Mouse (Mus musculus) heart, embryonic 15.5 days (tissue): ENCODE measurements around the gene Hoxa6. TPM values are rescaled to one million over a fixed set of nuclear protein-coding genes. Genes with fewer than 3 reads are reported as not detected.
A peak's percentile ranks its signal among the peaks of the same experiment; 100 is the strongest.

Experiments
- ATAC-seq: fragments of 200-750 bp; cut with Nextera tagmentation; replicated peaks from 2 replicates; pipeline ENCODE4 v1.8.0; 2017; ENCODE audit warnings: low read depth, moderate TSS enrichment; ENCODE audit not compliant: insufficient number of reproducible peaks, insufficient read depth, low FRiP score
- H3K27ac ChIP-seq: fragments of 300-500 bp; sonication (generic); 2 replicates; pipeline ENCODE4 v1.5.1; 2015; ENCODE audit warnings: mild to moderate bottlenecking, inconsistent platforms
- H3K27me3 ChIP-seq: fragments of 300-500 bp; sonication (generic); 2 replicates; pipeline ENCODE4 v1.6.1; 2015; ENCODE audit warnings: inconsistent platforms
- H3K36me3 ChIP-seq: fragments of 300-500 bp; sonication (generic); 2 replicates; pipeline ENCODE4 v1.6.1; 2015; ENCODE audit warnings: mild to moderate bottlenecking, inconsistent platforms
- H3K4me1 ChIP-seq: fragments of 300-500 bp; sonication (generic); replicated peaks from 2 replicates; pipeline ENCODE4 v1.6.1; 2015; ENCODE audit warnings: inconsistent platforms
- H3K4me2 ChIP-seq: fragments of 300-500 bp; sonication (generic); 2 replicates; pipeline ENCODE4 v1.6.1; 2015; ENCODE audit warnings: inconsistent platforms, mild to moderate bottlenecking, moderate library complexity
- H3K4me3 ChIP-seq: fragments of 300-500 bp; sonication (generic); 2 replicates; pipeline ENCODE4 v1.5.1; 2015; ENCODE audit warnings: mild to moderate bottlenecking, inconsistent platforms
- H3K9ac ChIP-seq: fragments of 300-500 bp; sonication (generic); 2 replicates; pipeline ENCODE4 v1.6.1; 2015; ENCODE audit warnings: mild to moderate bottlenecking, inconsistent platforms
- H3K9me3 ChIP-seq: fragments of 300-500 bp; sonication (generic); replicated peaks from 2 replicates; pipeline ENCODE4 v1.6.1; 2016; ENCODE audit warnings: inconsistent platforms
- WGBS: fragments of 180-500 bp; shearing (Covaris S2); methylation state at CpG from one replicate; pipeline ENCODE4 v1.1.7; 2015; ENCODE audit warnings: mixed read lengths; 5-methylcytosine and 5-hydroxymethylcytosine counted together
- polyA plus RNA-seq: library from polyadenylated mRNA; unstranded; fragments of >200 nt; fragmentation: Nextera tagmentation; extraction: Ambion mirVana; gene quantifications from 2 replicates; pipeline ENCODE4 v1.2.1, GENCODE M21; 2015

The Hoxa6 gene
- polyA plus RNA-seq, 1 experiment from 2014 or later = not detected

DNA sequence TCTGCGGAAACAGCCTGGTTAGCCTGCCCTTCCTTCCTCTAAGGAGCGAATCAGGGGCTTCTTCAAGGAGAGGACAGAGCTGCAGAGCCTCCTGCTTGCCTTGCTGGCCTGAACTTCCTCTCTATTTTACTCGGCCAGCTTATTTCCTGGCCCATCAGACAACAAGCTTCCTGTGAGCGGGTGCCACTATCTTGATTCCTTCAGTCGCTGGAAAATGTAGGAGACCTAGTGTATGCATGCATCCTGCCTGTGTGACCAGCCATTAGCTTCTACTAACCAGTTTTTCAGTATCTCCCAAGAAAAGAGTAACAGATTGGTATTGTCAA, 37.7 kb downstream of the Hoxa6 start:
- peak overlapping the region; percentile 45; the same call in 1 of the 2 replicates for H3K4me2 ChIP-seq
- peaks cover 21% of the 10 kb centered on the region for H3K4me1 ChIP-seq
- no peaks in the 10 kb centered on the region for H3K36me3 ChIP-seq
- no peak for ATAC-seq
- WGBS = 6% methylated on average over 5 of the region's 5 CpGs
- H3K9me3 ChIP-seq = no peaks in the 10 kb centered on the region
- H3K27ac ChIP-seq = peak overlapping the region; percentile 37
- H3K4me3 ChIP-seq = no peak overlapping the region
- peaks cover 96% of the 10 kb centered on the region for H3K27me3 ChIP-seq
- no peak overlapping the region for H3K9ac ChIP-seq

DNA sequence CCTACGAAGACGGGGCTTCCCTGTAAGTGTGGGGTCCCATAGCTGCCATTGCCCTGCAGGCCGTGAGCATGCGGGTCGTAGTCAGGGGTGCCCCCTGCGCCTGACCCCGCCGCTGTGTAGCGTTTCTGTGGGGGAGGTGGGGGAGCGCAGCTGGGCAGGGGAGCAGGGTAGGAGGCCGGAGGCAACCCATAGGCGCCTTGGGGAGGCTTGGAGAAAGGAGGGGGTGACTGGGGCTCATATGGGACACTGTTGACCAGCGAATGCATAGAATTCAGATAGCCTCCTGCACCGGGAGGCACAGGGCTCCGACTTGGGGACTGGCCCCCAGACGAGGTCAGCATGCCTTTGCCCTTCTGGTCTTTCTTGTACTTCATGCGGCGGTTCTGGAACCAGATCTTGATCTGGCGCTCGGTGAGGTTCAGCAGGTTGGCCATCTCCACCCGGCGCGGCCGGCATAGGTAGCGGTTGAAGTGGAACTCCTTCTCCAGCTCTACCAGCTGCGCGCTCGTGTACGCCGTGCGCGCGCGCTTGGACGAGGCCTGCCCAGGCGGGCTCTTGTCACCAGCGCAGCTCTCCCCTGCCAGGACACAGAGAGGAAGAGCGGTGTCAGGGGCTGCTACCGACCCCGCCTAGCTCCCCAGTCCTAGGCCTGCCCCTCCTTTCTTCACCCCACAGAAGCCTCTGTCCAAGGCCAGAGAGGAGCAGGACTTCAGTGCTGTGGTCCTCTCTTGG, 38.2 kb downstream of the Hoxa6 start:
- Histone ChIP-seq H3K4me3 (peak overlapping the region; percentile 10), H3K9ac (peak overlapping the region; percentile 10; the same call in 1 of the 2 replicates), H3K27me3 (peaks cover 96% of the 10 kb centered on the region), H3K9me3 (no peaks in the 10 kb centered on the region), H3K4me2 (peak overlapping the region; percentile 45), H3K27ac (peak overlapping the region; percentile 37), H3K4me1 (peaks cover 21% of the 10 kb centered on the region), H3K36me3 (no peaks in the 10 kb centered on the region)
- ATAC-seq = no peak
- WGBS = 6% methylated on average over 40 of the region's 40 CpGs

DNA sequence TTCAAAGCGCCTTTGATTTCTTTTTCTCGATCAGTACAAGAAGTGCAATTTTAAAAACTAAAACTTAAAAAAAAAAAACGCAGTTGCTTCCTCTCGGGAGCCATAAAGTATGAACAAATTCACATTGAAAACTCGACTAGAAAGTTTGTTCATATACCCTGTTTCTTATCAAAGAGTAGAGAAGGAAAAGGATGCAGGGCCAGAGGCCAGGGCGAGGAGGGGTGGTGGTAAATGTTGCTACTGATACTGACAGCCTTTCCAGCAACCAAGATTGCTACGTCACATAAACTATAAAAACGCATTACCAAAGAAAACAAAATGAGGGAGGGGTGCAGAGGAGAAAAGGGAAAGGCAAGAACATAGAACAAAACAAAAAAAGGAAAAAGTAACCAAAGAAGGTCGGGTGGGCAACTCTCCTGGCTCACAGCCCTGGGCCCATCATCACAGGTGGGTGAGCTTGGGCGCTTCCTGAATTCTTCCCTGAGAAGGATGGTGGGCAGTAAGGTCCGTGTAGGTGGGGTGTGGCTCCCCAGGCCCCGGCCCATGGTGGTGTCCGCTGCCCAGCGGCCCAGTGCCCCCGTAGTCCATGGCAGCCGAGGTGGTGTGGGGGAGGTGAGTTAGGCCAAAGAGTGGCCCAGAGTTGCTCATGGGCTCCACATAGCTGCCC, 38.9 kb downstream of the Hoxa6 start:
- Histone ChIP-seq H3K27me3 (peaks cover 96% of the 10 kb centered on the region), H3K27ac (peak overlapping the region; percentile 37), H3K4me2 (peak overlapping the region; percentile 45), H3K9ac (peak overlapping the region; percentile 10; the same call in 1 of the 2 replicates), H3K4me3 (peak overlapping the region; percentile 10; the same call in 1 of the 2 replicates), H3K4me1 (peaks cover 22% of the 10 kb centered on the region), H3K36me3 (no peaks in the 10 kb centered on the region), H3K9me3 (no peaks in the 10 kb centered on the region)
- no peak for ATAC-seq
- 17% methylated on average over 16 of the region's 16 CpGs for WGBS

DNA sequence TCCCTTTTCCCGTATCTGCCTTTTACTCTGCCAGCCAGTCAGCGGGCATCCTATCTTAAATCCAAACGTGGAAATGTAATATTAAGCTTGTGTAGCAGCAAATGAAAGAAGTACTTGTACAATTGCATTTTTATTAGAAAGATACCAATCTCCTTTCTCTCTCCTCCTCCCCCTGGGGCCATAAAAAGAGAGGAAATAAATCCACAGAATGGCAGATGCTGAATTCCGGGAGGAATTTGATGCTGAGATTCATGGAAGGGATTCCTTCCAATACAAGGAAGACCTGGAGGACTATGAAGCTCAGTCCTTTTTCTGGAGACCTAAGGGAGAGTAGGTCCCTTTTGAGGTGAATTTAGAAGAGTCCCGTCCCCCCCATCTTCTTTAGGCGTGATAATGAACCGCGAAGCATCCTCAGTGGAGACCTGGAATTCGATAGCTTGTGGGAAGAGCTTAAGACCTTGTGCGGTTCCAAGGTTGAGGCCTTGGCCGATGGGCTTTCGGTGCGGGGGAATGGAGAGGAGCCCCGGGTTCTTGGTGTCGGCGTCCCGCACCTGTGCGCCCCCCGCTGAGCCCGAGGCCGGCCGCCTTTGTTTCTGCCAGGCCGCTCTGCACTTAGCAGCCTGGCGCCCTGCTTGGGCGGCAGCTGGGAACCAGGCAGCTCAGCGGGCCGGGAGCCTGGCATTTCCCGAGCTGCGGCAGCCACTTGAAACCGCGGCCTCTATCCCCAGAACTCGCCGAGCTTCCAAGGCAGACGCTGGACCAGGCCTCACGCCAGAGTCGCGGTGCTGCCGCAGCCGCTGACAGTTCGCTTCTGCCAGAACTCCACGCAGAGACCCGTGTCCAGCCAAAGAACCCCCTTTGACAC, 40.1 kb downstream of the Hoxa6 start:
- Histone ChIP-seq H3K36me3 (no peaks in the 10 kb centered on the region), H3K4me3 (peak overlapping the region; percentile 31), H3K4me1 (peaks cover 27% of the 10 kb centered on the region), H3K9me3 (no peaks in the 10 kb centered on the region), H3K4me2 (peak overlapping the region; percentile 47), H3K9ac (0 out of 2 replicates have a peak overlapping the region, but pooled peaks have one; percentile 31), H3K27me3 (peaks cover 97% of the 10 kb centered on the region), H3K27ac (peak overlapping the region; percentile 45; the same call in 1 of the 2 replicates)
- WGBS = 8% methylated on average over 42 of the region's 42 CpGs
- ATAC-seq = no peak

DNA sequence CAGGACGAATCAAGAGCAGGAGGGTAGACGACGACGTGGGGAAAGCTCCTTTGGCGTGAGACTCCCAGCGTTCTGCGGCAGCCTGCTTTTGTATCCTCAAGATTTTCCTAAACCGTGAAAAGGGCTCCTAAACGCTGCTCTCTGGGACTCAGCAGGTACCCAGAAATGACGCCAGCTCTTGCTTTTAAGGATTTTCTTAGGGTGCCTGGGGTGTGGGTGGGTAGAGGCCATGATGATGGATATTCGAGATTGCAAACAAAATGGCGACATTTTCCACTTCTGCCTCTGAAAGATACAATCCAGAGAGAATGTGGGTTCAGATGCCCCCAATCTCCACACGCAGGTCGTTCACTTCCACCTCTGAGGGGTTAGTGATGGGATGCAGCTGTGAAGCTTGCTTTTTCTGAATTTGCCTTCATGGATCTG, 40.8 kb downstream of the Hoxa6 start:
- Histone ChIP-seq H3K4me1 (peaks cover 26% of the 10 kb centered on the region), H3K27me3 (peaks cover 97% of the 10 kb centered on the region), H3K27ac (peak overlapping the region; percentile 12; the same call in 1 of the 2 replicates), H3K36me3 (no peaks in the 10 kb centered on the region), H3K4me3 (peak overlapping the region; percentile 31; the same call in 1 of the 2 replicates), H3K9me3 (no peaks in the 10 kb centered on the region), H3K9ac (no peak overlapping the region), H3K4me2 (peak overlapping the region; percentile 47; the same call in 1 of the 2 replicates)
- no peak for ATAC-seq
- 21% methylated on average over 14 of the region's 14 CpGs for WGBS

DNA sequence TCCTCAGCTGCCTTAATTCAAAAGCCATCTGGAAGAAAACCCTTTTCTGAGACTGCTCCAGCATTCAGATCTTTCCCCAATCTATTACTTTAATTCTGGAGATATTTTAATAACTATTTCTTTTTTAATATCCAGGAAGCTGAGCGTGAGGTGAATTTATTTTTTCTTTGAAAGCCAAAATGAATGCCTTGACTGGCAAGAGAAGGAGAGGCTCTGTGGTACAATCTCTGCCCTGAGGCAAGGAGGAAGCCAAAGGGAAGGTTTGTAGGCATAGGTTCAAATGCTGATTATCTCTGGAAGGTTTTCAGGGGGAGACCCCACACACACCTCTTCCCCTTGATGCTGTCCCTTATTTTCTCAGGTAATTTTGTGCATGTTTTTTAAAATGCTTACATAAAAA, 41.3 kb downstream of the Hoxa6 start:
- ATAC-seq = no peak
- no peak overlapping the region for H3K9ac ChIP-seq
- 26% methylated on average over 1 of the region's 1 CpGs for WGBS
- peaks cover 21% of the 10 kb centered on the region for H3K4me1 ChIP-seq
- peak overlapping the region; percentile 65; the same call in 1 of the 2 replicates for H3K27ac ChIP-seq
- H3K27me3 ChIP-seq = peaks cover 97% of the 10 kb centered on the region
- H3K4me3 ChIP-seq = peak overlapping the region; percentile 31; the same call in 1 of the 2 replicates
- H3K36me3 ChIP-seq = no peaks in the 10 kb centered on the region
- H3K9me3 ChIP-seq = no peaks in the 10 kb centered on the region
- peak overlapping the region; percentile 47; the same call in 1 of the 2 replicates for H3K4me2 ChIP-seq

DNA sequence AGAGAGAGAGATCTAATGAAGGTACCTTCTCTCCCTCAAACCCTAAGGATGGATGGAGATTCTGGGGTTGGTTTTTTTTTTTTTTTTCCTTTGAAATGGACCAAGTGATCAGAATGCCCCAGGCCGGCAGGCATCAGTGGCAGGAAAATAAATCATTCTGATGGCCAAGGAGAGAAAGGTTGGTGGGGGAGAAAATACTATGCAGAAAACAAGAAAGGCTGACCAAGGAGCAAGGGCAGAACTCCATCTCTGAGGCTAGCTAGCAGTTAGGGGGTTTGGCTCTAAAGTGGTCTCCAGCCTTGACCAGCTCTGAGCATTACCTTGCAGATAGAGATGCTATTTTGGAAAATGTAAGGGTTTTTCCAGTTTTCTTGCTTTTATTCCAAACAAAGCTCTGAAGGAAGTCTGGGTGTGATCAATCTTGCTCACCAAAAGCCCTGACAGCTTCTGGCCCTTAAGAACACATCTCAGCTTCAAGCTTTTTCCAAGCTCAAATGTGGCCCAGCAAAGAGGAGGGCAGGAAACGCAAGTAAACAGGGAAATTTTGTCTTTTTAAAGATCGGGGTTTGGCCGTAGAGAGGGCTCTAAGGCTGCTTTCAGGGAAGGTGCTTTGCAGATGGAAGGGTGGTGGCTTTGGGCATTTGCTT, 42.0 kb downstream of the Hoxa6 start:
- Histone ChIP-seq H3K9ac (no peak overlapping the region), H3K4me1 (peaks cover 20% of the 10 kb centered on the region), H3K27me3 (peaks cover 97% of the 10 kb centered on the region), H3K4me2 (peak overlapping the region; percentile 51; the same call in 1 of the 2 replicates), H3K27ac (peak overlapping the region; percentile 65; the same call in 1 of the 2 replicates), H3K4me3 (peak overlapping the region; percentile 31; the same call in 1 of the 2 replicates), H3K36me3 (no peaks in the 10 kb centered on the region), H3K9me3 (no peaks in the 10 kb centered on the region)
- 18% methylated on average over 4 of the region's 4 CpGs for WGBS
- ATAC-seq = no peak

DNA sequence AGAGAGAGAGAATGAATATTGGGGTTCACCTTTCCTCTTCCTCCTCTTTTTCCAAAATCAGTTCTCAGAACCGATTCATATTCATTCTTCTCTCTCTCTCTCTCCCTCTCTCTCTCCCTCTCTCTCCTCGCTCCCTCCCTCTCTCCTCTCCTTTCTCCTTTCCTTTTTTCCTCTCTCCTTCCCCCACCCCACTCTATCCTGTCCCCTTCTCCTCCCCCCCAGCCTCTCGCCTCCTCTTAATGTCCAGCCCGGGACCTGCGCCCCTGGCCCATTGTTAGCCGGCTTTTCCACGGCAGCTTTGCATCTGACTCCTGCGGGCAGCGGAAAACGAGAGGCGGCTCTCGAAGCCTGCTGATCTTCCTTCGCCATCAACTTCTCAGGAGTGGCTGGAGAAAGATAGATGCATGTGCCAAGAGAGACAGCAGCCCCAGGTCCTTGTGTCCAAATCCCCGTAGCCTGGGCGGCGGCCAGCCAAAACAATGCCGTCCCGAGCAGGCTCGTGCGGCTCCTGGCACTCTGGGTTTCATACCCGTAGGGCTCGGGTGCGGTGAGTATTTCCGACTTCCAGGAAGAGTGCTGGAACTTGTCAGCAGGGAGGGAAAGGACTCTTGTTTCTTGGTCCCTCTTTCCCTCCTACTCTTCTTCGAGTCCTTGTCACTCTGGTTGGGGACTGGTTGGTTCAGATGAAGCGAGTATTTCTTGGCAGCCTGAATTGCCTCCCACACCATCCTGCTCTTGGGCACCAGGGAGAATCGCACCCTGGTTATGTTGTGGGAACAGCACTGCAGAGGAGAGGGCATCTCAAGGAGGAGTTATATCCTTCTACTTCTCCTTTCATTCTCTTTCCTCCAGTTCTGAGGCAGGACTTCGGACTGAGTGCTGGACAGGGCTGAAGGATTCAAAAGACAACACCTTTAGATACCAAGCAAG, 42.8 kb downstream of the Hoxa6 start:
- no peak for ATAC-seq
- 3% methylated on average over 28 of the region's 28 CpGs for WGBS

DNA sequence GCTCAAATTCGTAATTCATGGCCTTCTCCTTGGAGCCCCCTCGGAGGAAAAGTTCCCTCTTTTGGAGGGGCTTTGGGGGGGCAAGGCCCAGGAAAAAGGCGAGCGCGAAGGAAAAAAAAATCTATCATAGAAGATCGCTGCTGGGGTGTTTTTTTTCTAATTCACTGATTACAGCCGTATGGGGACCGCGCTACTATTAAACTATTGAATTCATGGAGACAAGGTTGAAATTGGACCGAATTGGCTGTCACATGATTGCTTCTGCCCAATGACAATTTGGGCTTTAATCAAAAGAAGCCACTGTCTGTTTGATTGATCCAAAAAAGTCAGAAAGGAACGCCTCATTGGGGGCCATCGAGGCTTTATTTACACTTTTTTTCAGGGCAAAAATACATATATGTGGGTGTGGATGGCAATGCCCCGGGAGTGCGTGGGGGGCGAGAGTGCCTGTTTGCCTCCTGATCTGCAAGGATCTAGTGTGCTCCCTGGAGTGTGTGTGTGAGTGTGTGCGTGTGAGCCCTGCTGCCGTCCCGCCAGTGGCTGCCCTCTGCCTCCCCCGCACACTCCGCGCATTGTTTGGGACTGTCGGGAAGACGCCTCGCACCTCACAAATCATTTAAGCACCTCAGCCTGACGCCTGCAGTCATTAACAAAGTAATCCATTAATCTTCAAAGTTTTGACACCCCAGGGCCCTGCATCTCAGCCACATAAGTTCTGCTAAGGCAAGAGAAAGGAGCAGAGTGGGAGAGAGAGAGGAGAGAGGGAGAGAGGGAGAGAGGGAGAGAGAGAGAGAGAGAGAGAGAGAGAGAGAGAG, 43.7 kb downstream of the Hoxa6 start, which contains the start of gene Hoxa2:
Gene Hoxa2, minus strand, starts transcription at position 206 of the 815 bp plus-strand sequence.
- peak within 1 kb of the TSS; percentile 47 for H3K4me3 ChIP-seq
- H3K9ac ChIP-seq = peak within 1 kb of the TSS; percentile 44; the same call in 1 of the 2 replicates
- under 1% methylated on average over 25 of the region's 25 CpGs for WGBS
- peaks cover 13% of the 10 kb centered on the region for H3K4me1 ChIP-seq
- H3K4me2 ChIP-seq = peak within 1 kb of the TSS; percentile 51
- no peak for ATAC-seq
- no peaks in the 10 kb centered on the region for H3K36me3 ChIP-seq
- no peaks in the 10 kb centered on the region for H3K9me3 ChIP-seq
- peaks cover 96% of the 10 kb centered on the region for H3K27me3 ChIP-seq
- peak within 1 kb of the TSS; percentile 68 for H3K27ac ChIP-seq

More for the DNA sequence above, 42.8 kb downstream of the Hoxa6 start:
- peak overlapping the region; percentile 29 for H3K4me3 ChIP-seq
- H3K27me3 ChIP-seq = peaks cover 96% of the 10 kb centered on the region
- H3K9me3 ChIP-seq = no peaks in the 10 kb centered on the region
- no peaks in the 10 kb centered on the region for H3K36me3 ChIP-seq
- peak overlapping the region; percentile 65 for H3K27ac ChIP-seq
- H3K4me1 ChIP-seq = peaks cover 20% of the 10 kb centered on the region
- H3K9ac ChIP-seq = 0 out of 2 replicates have a peak overlapping the region, but pooled peaks have one; percentile 25
- H3K4me2 ChIP-seq = peak overlapping the region; percentile 51
